Mouse (Mus musculus) gastrocnemius, postnatal 36 days (tissue): ENCODE results near the gene Nfkb1. TPM values are rescaled to one million over a fixed set of nuclear protein-coding genes. Genes with fewer than 3 reads are reported as not detected.

Source experiments
- DNase-seq, 2 experiments: peaks; one replicate each; pipeline ENCODE4 v3.0.0; 2022
- intact Hi-C: fragments of 180-260 bp; cut with DNase I; formaldehyde crosslinking; loops from one replicate; pipeline ENCODE4 v1.15.1; 2025
- total RNA-seq, 2 experiments: library from RNA; stranded (reverse); gene quantifications; 2 replicates each; pipeline ENCODE4 v1.2.3; 2021

The Nfkb1 gene
- total RNA-seq, 2 experiments from 2014 or later: 17.0 to 17.9 TPM

DNA sequence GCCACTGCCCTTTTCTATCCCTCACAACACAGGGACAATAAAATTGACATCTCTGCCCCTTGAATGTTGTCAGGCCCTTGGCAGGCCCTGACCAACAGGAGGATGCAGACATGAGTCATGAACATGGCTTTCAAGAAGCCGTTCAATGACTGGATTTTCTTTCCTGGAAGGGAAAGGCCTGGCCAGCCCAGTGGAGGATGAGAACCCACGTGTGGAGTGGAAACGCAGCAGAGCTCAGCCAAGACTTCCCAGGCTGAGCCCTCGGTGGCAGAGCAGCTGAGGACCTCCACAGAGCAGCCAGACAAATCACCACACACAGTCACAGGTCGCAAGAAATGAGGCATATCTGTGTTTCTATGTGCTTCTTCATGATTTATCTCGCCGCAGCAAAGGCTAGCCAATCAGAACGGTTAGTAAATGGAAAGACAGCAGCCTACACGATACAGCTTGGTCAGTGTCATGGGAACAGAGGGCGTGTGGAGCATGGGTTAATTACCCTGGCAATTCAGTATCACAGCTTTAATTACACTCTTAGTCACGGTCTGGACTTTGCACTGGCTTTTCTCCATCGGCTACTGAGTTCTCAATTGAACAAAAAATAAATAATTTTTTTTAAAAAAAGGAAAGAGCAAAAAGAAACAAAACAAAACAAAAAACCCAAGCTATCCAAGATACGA lies 16.5 kb downstream of the Nfkb1 start:
- intact Hi-C loops: no loop called here
- no peak for DNase-seq

DNA sequence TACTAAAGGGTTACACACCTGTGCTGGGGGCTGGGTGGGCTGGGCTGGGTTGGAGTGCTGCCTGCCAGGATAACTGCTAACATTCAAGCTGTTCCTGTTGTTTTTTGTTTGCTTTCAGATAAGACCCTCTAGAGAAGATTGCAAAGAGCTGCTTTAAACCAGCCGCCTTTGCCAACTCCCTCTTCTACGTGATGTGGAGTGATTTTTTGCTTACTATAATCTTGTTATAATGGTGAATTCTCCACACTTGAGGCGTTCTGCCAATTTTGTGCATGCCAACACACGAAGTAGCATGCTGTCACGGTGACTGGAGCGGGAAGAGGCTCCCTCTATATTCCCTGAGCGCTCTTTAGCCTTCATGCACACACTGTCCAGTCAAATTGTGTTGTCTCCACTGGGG lies 17.7 kb downstream of the Nfkb1 start:
- DNase-seq: no peak
- intact Hi-C loops: no loop called here

DNA sequence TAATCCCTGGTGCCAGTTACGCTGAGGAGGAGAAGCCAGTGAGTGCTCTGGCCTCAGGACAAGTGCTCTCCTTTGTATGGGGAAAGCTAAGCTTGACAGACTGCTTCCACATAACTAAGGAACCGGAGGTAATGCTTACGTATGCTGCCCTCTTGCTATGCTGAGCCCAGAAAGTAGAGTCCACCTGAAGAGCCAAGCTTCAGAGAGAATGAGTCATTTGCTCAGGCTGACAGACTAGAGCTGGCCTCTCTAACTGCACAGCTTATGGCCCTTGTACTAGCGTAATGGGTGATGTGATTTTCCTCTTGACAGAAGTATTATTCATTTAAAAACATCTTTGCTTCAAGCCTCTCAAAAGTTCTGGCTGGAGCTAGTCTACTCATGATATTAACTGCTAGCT lies 18.3 kb downstream of the Nfkb1 start:
- intact Hi-C loops: no loop called here
- no peak for DNase-seq

DNA sequence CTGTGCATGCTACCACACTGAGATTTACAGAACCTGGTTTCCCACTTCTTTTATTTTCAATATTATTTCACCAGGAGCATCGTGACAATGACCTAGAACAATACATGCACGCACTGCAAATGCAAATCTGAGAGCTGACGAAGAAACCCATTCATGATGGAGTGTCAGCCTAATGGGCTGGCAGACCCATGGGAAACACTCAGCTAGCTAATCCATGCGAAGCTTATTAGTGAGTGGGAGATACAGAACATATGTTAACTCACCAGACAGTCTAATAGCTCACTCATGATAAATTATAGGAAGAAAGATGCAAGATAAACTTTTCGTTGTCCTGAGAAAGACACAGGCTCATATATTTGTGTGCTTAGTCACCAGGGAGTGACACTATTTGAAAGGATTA lies 19.2 kb downstream of the Nfkb1 start:
- intact Hi-C loops: no loop called here
- DNase-seq: no peak

DNA sequence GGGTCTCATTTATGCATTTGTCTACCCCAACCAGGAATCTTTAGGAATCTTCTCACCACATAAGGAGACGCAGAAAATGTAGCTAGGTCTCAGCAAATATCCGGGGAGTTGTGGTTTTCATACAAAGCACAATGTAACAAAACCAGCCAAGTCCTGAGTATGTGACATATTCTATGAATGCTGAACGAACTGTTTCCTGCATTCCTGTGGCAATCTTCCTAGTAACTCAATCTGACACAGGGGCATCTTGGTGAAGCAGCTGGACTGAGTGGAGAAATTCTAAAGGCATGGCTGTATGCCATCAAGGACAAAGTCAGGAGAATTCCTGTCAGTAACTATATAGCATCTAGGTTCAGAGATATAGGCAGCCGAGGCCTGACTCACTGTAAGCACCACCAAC lies 20.5 kb downstream of the Nfkb1 start:
- intact Hi-C loops: no loop called here
- no peak for DNase-seq

DNA sequence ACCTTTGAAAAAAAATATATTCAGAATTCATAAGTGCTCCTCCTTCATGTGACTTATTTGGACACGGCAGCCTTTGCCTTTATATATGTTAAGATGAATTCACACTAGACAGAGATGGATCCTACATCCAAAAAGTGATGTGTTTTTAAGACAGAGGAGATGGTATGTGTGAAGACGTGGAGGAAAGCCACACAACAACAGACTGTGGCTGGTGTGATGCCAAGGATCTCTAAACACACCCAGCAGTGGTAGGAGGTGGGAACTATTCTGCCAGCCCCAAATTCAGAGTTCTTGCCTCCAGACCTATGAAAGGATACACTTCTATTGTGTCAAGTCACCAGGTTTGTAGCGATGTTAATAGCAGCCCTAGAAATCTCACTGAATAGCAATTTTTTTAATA lies 24.3 kb downstream of the Nfkb1 start:
- no peak for DNase-seq
- intact Hi-C loops: no loop called here

DNA sequence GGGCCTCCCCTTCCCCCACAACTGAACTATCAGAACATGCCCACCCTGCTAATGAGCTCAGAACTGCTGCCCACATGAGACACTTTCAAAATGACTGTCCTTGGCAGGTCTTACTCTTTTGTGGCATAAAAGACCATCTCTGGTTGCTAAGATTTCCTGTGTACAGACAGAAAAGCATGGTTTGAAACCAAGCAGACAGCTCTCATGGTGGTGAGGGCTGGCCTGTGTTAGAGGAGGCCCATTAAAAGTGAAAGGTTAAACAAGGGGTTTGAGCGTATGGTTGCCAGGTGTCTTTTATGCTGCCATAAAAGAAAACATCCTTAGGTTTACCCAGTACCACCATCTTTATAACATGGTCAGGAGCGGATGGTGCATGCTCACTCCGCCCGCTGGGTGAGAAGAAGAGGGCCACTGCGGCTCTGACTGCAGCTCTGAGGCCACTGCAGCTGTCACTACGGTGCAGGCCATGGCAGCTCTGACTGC lies 25.5 kb downstream of the Nfkb1 start:
- intact Hi-C loops: no loop called here
- no peak for DNase-seq

DNA sequence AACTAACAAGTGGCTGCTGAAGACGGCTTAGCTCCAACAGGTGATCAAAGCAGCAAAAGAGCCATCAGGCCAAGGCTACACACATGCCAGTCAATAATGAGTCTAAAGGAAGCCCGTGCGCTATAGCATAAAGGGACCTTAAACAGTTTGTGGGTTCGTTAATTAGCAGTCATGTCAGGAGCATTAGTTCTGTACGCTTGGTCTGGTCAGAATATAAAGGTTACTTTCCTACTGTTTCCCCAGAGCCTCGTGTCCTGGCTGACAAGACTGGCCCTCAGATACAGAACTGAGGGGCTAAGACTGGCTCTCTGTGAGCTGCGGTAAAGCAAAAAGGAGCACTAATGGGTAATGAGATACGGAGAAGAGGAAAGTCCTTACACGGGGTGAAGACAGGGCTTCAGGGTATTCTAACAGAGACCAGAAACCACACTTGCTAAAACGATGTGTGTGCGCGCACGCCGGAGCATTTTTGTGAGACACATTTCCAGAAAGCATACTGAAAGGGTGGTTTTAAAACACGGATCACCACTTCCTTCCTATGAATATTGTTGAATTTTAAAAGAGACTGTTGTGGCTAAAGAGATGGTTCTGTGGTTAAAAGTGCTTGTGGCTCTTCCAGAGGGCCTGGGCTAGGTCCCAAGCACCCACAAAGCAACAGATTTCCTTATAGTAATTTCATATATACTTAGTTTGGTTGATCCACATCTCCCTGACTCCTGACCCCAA lies 29.0 kb downstream of the Nfkb1 start:
- no peak for DNase-seq

DNA sequence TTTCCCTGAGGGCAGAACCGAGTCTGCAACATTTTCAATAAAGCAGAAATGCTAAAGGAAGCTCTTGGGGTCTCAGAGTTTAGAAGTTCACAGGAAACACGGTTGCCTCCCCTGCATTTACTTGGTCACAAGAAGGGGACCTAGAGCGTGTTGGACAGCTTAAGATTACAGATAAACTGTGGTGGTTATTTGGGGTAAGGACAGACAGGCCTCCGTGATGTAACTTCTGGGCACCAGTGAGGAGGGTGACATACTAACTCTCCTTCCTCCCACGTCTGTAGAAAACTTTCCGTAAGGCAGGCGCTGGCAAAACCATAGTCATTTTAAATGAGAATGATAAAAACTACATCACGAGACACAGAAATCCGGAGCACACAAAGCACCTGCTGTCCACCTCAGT lies 29.6 kb downstream of the Nfkb1 start:
- intact Hi-C loops: no loop called here
- DNase-seq: no peak

More for the DNA sequence above, 29.0 kb downstream of the Nfkb1 start:
- intact Hi-C loops: no loop called here

DNA sequence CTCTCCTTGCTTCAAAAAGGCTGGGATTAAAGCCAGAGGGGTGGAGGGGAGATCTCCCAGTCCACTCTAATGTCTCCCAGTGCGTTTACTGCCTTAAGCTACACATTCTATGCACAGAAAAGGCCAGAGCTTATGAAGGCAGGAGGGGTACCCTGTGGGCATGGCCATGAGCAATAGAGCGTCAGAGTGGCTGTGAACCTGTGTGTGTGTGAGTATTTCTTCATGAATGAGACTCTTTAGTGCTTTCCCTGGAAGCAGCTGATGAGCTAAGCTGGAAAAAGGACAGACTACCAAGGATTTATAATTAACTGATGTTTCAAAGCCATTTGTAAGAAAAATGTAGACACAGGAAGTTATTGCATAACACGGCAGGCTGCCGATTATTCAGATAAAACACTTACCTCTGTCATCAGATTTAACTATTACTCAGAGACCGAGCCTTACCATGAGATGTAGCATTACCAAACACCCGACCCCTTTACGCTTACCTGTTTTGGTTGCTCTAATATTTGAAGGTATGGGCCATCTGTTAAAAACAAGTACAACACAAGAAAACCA lies 32.7 kb downstream of the Nfkb1 start:
- intact Hi-C loops: no loop called here
- no peak for DNase-seq

DNA sequence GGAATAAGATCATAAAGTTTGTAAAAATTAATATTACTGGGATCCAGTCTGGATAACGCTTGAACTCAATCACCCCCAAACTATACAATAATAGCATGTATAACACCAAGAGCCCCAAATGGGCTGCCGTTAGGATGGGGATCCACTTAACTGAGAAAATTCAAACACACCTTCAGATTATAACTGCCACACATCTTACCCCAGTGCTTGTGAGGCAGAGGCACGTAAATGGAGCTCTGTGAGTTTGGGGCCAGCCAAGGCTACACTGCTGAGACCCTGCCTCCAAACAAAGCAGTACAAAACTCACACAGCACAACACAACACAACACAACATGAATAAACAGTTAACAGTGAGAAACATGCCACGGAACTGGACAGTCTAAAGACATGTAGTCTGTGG lies 35.2 kb downstream of the Nfkb1 start:
- intact Hi-C loops: no loop called here
- DNase-seq: no peak

DNA sequence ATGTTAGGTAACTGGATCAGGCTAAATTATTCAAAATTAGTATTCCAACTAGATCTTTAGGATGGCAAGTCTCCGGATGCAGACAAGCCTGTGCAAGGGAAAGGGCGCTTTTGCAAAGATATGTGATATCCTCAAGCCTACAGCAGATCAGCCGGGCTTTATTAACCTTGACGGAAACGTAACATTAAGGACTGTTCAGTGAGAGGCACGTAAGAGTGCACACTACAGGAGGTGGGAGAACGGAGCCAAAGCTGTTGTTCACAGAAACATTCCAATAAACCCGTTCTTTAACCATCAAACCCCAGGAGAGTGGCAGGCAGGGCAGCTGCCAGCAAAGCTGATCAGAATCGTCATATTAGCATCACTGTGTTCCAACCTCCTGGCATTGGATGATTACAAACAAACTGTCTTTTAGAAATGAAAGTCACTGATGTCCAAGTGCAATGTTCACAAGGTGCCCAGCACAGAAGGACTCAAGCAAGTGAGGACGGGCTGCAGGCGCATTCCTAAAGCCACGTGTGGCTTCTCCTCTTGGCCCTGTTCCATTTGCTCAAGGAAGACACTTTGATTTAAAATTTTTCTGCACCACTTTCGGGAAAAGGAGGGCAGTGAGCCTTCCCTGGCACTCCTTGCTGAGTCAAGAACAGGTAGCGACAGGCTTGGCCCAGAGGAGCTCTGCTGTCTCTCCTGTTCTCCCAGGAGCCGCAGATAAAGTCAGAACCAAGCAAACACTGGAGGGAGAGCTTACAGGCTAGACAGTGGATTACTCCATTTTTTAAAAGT lies 40.4 kb downstream of the Nfkb1 start:
- intact Hi-C loops: no loop called here
- no peak for DNase-seq

DNA sequence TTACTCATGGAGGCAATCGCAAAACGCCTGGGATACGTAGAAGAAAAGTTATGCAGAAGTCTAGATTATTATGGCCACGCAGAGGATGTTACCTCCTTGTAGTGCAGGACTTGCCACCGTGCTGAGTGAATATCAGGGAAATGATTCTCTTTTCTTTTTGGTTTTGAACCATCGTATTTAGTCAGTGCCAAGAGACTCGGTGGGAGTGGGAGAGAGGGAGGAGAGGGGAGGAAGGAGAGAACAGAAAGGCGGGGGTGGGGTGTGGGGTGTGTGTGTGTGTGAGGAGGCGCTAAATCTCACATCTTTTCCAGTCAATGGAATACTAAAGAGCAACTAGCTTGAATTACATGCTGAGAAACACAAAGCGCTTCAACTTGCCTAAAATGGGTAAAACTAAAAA lies 41.5 kb downstream of the Nfkb1 start:
- intact Hi-C loops: loop anchor here (5.0 kb wide), 1 partner anchor 47 kb away; no protein-coding TSS in a partner anchor
- DNase-seq: no peak

DNA sequence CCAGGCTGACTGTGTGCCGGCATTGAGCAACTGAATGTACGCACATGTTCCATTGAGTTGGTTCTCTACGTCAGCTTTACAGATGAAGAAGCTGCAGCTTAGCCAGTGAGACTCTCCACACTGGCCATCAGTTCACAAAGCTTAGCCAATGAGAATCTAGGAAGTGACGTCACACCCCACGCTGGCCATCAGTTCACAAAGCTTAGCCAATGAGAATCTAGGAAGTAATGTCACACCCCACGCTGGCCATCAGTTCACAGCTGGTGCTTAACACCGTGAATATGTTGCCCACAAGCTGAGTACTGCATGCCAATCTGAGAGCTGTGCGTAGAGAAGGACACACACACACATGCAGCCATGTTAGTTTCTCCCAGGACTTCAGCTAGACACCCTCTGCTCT lies 42.8 kb downstream of the Nfkb1 start:
- intact Hi-C loops: loop anchor here (5.0 kb wide), 1 partner anchor 49 kb away; no protein-coding TSS in a partner anchor
- DNase-seq: no peak

DNA sequence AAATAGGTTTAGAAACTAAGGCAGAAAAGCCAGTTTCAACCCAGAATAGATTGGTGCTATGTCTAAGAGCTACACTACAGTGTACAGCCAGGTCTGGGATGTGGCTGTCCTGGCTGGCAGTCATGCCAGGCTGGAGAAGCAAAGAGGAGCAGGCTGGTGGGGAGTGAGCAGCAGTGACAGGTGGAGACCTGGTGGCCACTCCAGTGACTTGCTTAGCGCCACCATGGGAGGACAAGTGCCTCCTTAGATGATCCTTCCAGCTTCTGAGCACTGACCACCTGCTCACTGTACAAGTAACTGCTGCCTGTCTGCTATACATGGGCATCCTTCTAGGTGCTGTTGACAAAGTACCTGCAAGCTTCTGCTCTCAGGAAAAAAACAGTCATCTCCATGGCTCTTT lies 44.7 kb downstream of the Nfkb1 start:
- DNase-seq: no peak
- intact Hi-C loops: loop anchor here (5.0 kb wide), 1 partner anchor 51 kb away; no protein-coding TSS in a partner anchor

DNA sequence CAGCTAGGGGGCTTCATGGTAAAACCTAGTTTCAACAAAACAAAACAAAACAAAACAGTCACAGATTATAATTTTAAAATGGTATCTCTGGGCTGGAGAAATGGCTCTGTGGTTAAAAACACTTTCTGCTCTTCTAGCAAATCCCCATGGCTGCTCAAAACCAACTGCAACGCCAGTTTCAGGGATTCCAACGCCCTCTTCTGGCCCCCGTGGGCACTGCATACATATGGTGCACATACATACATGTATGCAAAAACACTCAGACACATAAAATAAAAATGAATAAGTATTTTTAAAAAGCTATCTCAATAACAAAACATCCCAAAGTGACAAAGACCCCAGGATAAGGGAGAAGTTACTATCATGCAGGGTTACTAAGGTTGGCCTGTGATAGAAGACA lies 46.4 kb downstream of the Nfkb1 start:
- intact Hi-C loops: loop anchor here (5.0 kb wide), 1 partner anchor 52 kb away; no protein-coding TSS in a partner anchor
- DNase-seq: no peak

DNA sequence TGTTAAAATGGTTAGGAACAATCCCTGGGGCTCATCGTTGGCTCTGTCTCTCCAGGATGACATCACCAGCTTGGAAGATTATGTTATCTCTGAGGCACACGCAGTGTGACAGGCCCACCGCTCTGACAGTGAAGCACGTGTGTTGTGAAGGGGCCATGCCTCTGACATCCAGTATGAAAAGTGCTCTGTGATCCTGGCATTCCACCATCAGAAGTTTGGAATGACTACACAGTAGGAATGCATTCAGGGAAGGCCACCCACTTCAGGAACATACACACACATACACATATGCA lies 49.8 kb downstream of the Nfkb1 start:
- intact Hi-C loops: no loop called here

DNA sequence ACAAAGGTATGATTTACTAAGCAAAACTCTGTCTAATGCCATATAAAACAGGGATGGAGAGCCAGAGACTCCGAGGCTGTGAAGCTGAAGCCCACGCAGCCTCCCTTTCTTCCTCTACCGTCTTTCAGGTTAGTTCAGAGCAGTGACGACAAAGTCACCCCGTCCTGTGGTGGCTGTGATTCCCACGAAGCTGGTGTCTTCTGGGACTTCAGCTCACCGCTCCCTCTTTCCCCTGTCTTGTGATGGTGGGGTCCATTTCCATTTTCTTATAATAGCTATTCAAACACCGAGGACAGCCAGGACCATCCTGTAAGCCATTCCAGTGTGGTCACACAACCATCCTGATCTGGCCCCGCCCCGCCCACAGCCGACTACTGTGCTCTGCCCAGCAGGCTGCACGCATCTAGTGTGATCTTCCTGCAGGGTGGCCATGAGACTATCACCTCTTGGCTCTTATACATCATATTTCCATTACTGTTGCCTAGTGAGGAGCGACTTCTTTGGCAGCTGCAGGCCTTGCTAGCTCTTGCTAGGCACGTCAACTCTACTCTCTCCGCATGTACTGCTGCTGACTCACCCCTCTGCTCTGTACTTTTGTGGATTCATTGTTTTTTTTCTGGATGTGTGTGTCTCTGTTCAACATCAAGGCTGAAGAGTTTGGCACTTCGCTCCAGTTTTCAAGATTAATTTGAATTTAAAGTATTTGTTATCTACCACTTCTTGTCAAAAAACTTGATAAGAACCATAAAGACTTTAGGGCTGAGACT lies 50.3 kb downstream of the Nfkb1 start:
- intact Hi-C loops: no loop called here
- DNase-seq: no peak

More for the DNA sequence above, 49.8 kb downstream of the Nfkb1 start:
- DNase-seq: no peak

DNA sequence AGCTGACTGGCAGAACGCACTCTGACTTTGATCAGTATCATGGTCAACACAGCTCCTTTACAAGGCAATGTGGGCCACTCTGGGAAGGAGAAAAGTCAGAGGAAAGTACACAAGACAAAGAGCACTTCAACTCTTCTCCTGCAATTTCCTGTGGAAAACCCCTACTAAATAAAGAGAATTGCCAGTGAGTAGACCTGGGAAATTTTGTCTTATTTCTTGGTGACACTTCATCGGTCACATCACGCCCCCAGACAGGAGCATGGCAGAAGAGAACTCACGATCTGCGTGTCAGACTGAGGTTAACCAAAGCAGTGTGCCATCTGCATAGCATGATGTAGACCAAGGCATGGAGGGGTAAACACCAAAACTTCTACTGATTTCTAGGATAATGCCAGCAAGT lies 51.1 kb downstream of the Nfkb1 start:
- no peak for DNase-seq
- intact Hi-C loops: no loop called here

DNA sequence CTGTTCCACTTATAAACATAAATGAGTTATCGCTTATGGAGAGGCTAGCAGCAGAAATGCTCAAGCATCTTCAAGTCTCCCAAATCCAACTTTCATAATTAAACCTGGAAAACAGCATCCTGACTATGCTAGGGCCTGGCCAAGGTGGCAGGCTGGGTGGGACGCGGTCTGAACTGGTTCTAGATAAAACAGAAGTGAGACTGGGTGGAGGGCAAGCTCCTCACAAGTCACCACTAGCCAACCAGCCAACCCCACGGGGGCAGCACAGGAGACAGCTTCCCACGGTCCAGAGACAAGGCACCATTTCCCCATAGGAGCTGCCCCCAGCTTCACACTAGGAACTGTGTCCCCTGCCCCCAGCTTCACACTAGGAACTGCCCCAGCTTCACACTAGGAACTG lies 53.8 kb downstream of the Nfkb1 start:
- DNase-seq: no peak
- intact Hi-C loops: no loop called here
